Mouse (Mus musculus) limb, embryonic 11.5 days (tissue): ENCODE measurements at regions not wholly inside any gene's neighbourhood (a gene's known extent, or its start where the extent isn't known, plus 50 kb on each side); places are given as distances from the start of the nearest gene placed in this dataset.

Experiments used
- ATAC-seq: fragments of 200-750 bp; cut with Nextera tagmentation; 2 replicates; pipeline ENCODE4 v1.8.0; 2017; ENCODE audit warnings: low read depth; ENCODE audit not compliant: insufficient number of reproducible peaks, low FRiP score, low TSS enrichment
- DNase-seq: peaks from one replicate; pipeline ENCODE4 v3.0.0-alpha.2; 2015; ENCODE audit warnings: low spot score
- H3K27ac ChIP-seq: fragments of 300-500 bp; sonication (generic); replicated peaks from 2 replicates; pipeline ENCODE4 v1.5.1; 2014; ENCODE audit warnings: low read depth, mild to moderate bottlenecking, low read length
- H3K27me3 ChIP-seq: fragments of 300-500 bp; sonication (generic); 2 replicates; pipeline ENCODE4 v1.6.1; 2014; ENCODE audit warnings: mild to moderate bottlenecking, low read length, mixed read lengths; ENCODE audit not compliant: control insufficient read depth, insufficient read depth
- H3K36me3 ChIP-seq: fragments of 300-500 bp; sonication (generic); 2 replicates; pipeline ENCODE4 v1.6.1; 2014; ENCODE audit warnings: mild to moderate bottlenecking, low read length, moderate library complexity, mixed read lengths; ENCODE audit not compliant: control insufficient read depth, insufficient read depth
- H3K4me1 ChIP-seq: fragments of 300-500 bp; sonication (generic); 2 replicates; pipeline ENCODE4 v1.6.1; 2014; ENCODE audit warnings: low read length, mixed read lengths; ENCODE audit not compliant: control insufficient read depth, insufficient read depth
- H3K4me2 ChIP-seq: fragments of 300-500 bp; sonication (generic); 2 replicates; pipeline ENCODE4 v1.6.1; 2014; ENCODE audit warnings: low read depth, mild to moderate bottlenecking, moderate library complexity; ENCODE audit not compliant: severe bottlenecking
- H3K4me3 ChIP-seq: fragments of 300-500 bp; sonication (generic); 2 replicates; pipeline ENCODE4 v1.5.1; 2014; ENCODE audit warnings: low read depth, low read length
- H3K9ac ChIP-seq: fragments of 300-500 bp; sonication (generic); 2 replicates; pipeline ENCODE4 v1.6.1; 2014; ENCODE audit warnings: mild to moderate bottlenecking, low read length
- H3K9me3 ChIP-seq: fragments of 300-500 bp; sonication (generic); 2 replicates; pipeline ENCODE4 v1.6.1; 2016; ENCODE audit warnings: low read length; ENCODE audit not compliant: control insufficient read depth
- WGBS: fragments of 180-500 bp; shearing (Covaris S2); extraction: QIAGEN DNeasy Blood & Tissue Kit; methylation state at CpG from one replicate; pipeline ENCODE4 v1.1.7; 2014; 5-methylcytosine and 5-hydroxymethylcytosine counted together

- no peaks in the 10 kb centered on the region for H3K4me1 ChIP-seq
- H3K27me3 ChIP-seq = no peaks in the 10 kb centered on the region
- H3K9ac ChIP-seq = no peak overlapping the region
- WGBS = 44% methylated on average over 11 of the region's 11 CpGs
- no peak overlapping the region for H3K27ac ChIP-seq
- H3K4me2 ChIP-seq = no peak overlapping the region
- ATAC-seq (no peak), DNase-seq (no peak)
- H3K9me3 ChIP-seq = no peaks in the 10 kb centered on the region
- H3K4me3 ChIP-seq = no peak overlapping the region
- no peaks in the 10 kb centered on the region for H3K36me3 ChIP-seq
These were observed 464.4 kb downstream of the Rps29 start for GRCm38 (mm10) chr12:68694275-68695267.

- Histone ChIP-seq H3K4me3 (no peak overlapping the region), H3K27me3 (no peaks in the 10 kb centered on the region), H3K4me2 (no peak overlapping the region), H3K27ac (no peak overlapping the region), H3K36me3 (no peaks in the 10 kb centered on the region), H3K9ac (no peak overlapping the region), H3K9me3 (no peaks in the 10 kb centered on the region), H3K4me1 (no peaks in the 10 kb centered on the region)
- DNase-seq (no peak), ATAC-seq (no peak)
- WGBS = 84% methylated on average over 3 of the region's 3 CpGs
These were observed 470.7 kb downstream of the Rps29 start for GRCm38 (mm10) chr12:68688262-68688661.

GRCm38 (mm10) chr12:68683897-68684296 lies 475.1 kb downstream of the Rps29 start:
- Histone ChIP-seq H3K9me3 (no peaks in the 10 kb centered on the region), H3K27me3 (no peaks in the 10 kb centered on the region), H3K36me3 (no peaks in the 10 kb centered on the region), H3K4me1 (no peaks in the 10 kb centered on the region), H3K27ac (no peak overlapping the region), H3K9ac (no peak overlapping the region), H3K4me2 (no peak overlapping the region), H3K4me3 (no peak overlapping the region)
- no peak for ATAC-seq
- no peak for DNase-seq
- 64% methylated on average over 1 of the region's 1 CpGs for WGBS

GRCm38 (mm10) chr12:68683176-68683575 lies 475.8 kb downstream of the Rps29 start:
- Histone ChIP-seq H3K4me3 (no peak overlapping the region), H3K27me3 (no peaks in the 10 kb centered on the region), H3K9ac (no peak overlapping the region), H3K4me1 (no peaks in the 10 kb centered on the region), H3K27ac (no peak overlapping the region), H3K9me3 (no peaks in the 10 kb centered on the region), H3K36me3 (no peaks in the 10 kb centered on the region), H3K4me2 (no peak overlapping the region)
- ATAC-seq = no peak
- DNase-seq = no peak
- WGBS = 67% methylated on average over 4 of the region's 4 CpGs

- DNase-seq = no peak
These were observed 478.3 kb downstream of the Rps29 start for GRCm38 (mm10) chr12:68680668-68681067.

GRCm38 (mm10) chr12:68676096-68676775 lies 482.8 kb downstream of the Rps29 start:
- DNase-seq = peak; percentile 37
- WGBS = 57% methylated on average over 16 of the region's 16 CpGs

More at GRCm38 (mm10) chr12:68680668-68681067, 478.3 kb downstream of the Rps29 start:
- Histone ChIP-seq H3K27me3 (no peaks in the 10 kb centered on the region), H3K36me3 (no peaks in the 10 kb centered on the region), H3K9me3 (no peaks in the 10 kb centered on the region), H3K4me2 (no peak overlapping the region), H3K9ac (no peak overlapping the region), H3K27ac (no peak overlapping the region), H3K4me1 (no peaks in the 10 kb centered on the region), H3K4me3 (no peak overlapping the region)
- 89% methylated on average over 3 of the region's 3 CpGs for WGBS
- ATAC-seq = no peak

GRCm38 (mm10) chr12:68672011-68672410 lies 487.0 kb downstream of the Rps29 start:
- no peaks in the 10 kb centered on the region for H3K36me3 ChIP-seq
- H3K27ac ChIP-seq = no peak overlapping the region
- H3K9me3 ChIP-seq = no peaks in the 10 kb centered on the region
- ATAC-seq = no peak
- no peaks in the 10 kb centered on the region for H3K27me3 ChIP-seq
- H3K9ac ChIP-seq = no peak overlapping the region
- no peaks in the 10 kb centered on the region for H3K4me1 ChIP-seq
- no peak for DNase-seq
- no peak overlapping the region for H3K4me3 ChIP-seq
- H3K4me2 ChIP-seq = no peak overlapping the region
- 88% methylated on average over 3 of the region's 3 CpGs for WGBS

More at GRCm38 (mm10) chr12:68676096-68676775, 482.8 kb downstream of the Rps29 start:
- Histone ChIP-seq H3K36me3 (no peaks in the 10 kb centered on the region), H3K4me3 (no peak overlapping the region), H3K4me2 (no peak overlapping the region), H3K9me3 (no peaks in the 10 kb centered on the region), H3K27me3 (no peaks in the 10 kb centered on the region), H3K4me1 (no peaks in the 10 kb centered on the region), H3K27ac (no peak overlapping the region), H3K9ac (no peak overlapping the region)
- ATAC-seq = no peak

- H3K9me3 ChIP-seq = no peaks in the 10 kb centered on the region
- DNase-seq = no peak
- no peaks in the 10 kb centered on the region for H3K4me1 ChIP-seq
- no peak overlapping the region for H3K4me2 ChIP-seq
- no peak overlapping the region for H3K27ac ChIP-seq
- H3K27me3 ChIP-seq = no peaks in the 10 kb centered on the region
- no peak for ATAC-seq
- WGBS = 42% methylated on average over 1 of the region's 1 CpGs
- no peaks in the 10 kb centered on the region for H3K36me3 ChIP-seq
- no peak overlapping the region for H3K4me3 ChIP-seq
- H3K9ac ChIP-seq = no peak overlapping the region
These were observed 512.9 kb downstream of the Rps29 start for GRCm38 (mm10) chr12:68645901-68646585.
